Mouse (Mus musculus): Measurements from ENCODE around the gene Hes2.

Gene Hes2

GRCm38 (mm10) chr4:152131809-152132771 lies 26.6 kb upstream of the Hes2 start:
- no peak for DNase-seq (ENCODE audit: low read depth in 1 of 2, low spot score in 2 of 2)

GRCm38 (mm10) chr4:152132772-152133169 lies 25.9 kb upstream of the Hes2 start:
- DNase-seq (ENCODE audit: low read depth in 1 of 2, low spot score in 2 of 2): no peak

- no peak for DNase-seq (ENCODE audit: low read depth in 1 of 2, low spot score in 2 of 2)
Observed at GRCm38 (mm10) chr4:152133213-152133612, 25.5 kb upstream of the Hes2 start.

- DNase-seq (ENCODE audit: low read depth in 1 of 2, low spot score in 2 of 2): no peak
Observed at GRCm38 (mm10) chr4:152134507-152134906, 24.2 kb upstream of the Hes2 start.

GRCm38 (mm10) chr4:152135363-152135762 lies 23.3 kb upstream of the Hes2 start:
- DNase-seq (ENCODE audit: low read depth in 1 of 2, low spot score in 2 of 2): no peak

- no peak for DNase-seq (ENCODE audit: low read depth in 1 of 2, low spot score in 2 of 2)
Observed at GRCm38 (mm10) chr4:152136112-152136875, 22.4 kb upstream of the Hes2 start.

- DNase-seq (ENCODE audit: low read depth in 1 of 2, low spot score in 2 of 2): no peak
Observed at GRCm38 (mm10) chr4:152136876-152137250, 21.8 kb upstream of the Hes2 start.

- DNase-seq (ENCODE audit: low read depth in 1 of 2, low spot score in 2 of 2): peak; percentile 91 to 95
Observed at GRCm38 (mm10) chr4:152138497-152139260, 20.0 kb upstream of the Hes2 start.

GRCm38 (mm10) chr4:152140441-152140840 lies 18.2 kb upstream of the Hes2 start:
- DNase-seq (ENCODE audit: low read depth in 1 of 2, low spot score in 2 of 2): no peak

GRCm38 (mm10) chr4:152141521-152142135 lies 17.0 kb upstream of the Hes2 start:
- DNase-seq (ENCODE audit: low read depth in 1 of 2, low spot score in 2 of 2): no peak

- DNase-seq (ENCODE audit: low read depth in 1 of 2, low spot score in 2 of 2): no peak
Observed at GRCm38 (mm10) chr4:152143632-152144031, 15.0 kb upstream of the Hes2 start.

- DNase-seq (ENCODE audit: low read depth in 1 of 2, low spot score in 2 of 2): no peak
Observed at GRCm38 (mm10) chr4:152145473-152145872, 13.2 kb upstream of the Hes2 start.

GRCm38 (mm10) chr4:152146033-152146827 lies 12.4 kb upstream of the Hes2 start:
- no peak for DNase-seq (ENCODE audit: low read depth in 1 of 2, low spot score in 2 of 2)

- no peak for DNase-seq (ENCODE audit: low read depth in 1 of 2, low spot score in 2 of 2)
Observed at GRCm38 (mm10) chr4:152150546-152150945, 8.1 kb upstream of the Hes2 start.

- no peak for DNase-seq (ENCODE audit: low read depth in 1 of 2, low spot score in 2 of 2)
Observed at GRCm38 (mm10) chr4:152151451-152151965, 7.2 kb upstream of the Hes2 start.

- no peak for DNase-seq (ENCODE audit: low read depth in 1 of 2, low spot score in 2 of 2)
Observed at GRCm38 (mm10) chr4:152151966-152152544, 6.6 kb upstream of the Hes2 start, which contains the start of gene Espn. Gene Espn, minus strand, starts transcription at chr4:152152371.

- DNase-seq (ENCODE audit: low read depth in 1 of 2, low spot score in 2 of 2): peak; percentile 93 to 95
Observed at GRCm38 (mm10) chr4:152153771-152154177, 4.9 kb upstream of the Hes2 start.

- DNase-seq (ENCODE audit: low read depth in 1 of 2, low spot score in 2 of 2): no peak
Observed at GRCm38 (mm10) chr4:152155019-152155418, 3.6 kb upstream of the Hes2 start.

All from monocyte, adult 2 months (primary cell).